Mouse (Mus musculus): ENCODE data around the gene Rbm46. TPM values are rescaled to one million over a fixed set of nuclear protein-coding genes. Genes with fewer than 3 reads are reported as not detected.
A peak's percentile ranks its signal among the peaks of the same experiment; 100 is the strongest.

Gene Rbm46
- total RNA-seq, 2 experiments from 2014 or later, result 1.6 to 1.8 TPM

DNA sequence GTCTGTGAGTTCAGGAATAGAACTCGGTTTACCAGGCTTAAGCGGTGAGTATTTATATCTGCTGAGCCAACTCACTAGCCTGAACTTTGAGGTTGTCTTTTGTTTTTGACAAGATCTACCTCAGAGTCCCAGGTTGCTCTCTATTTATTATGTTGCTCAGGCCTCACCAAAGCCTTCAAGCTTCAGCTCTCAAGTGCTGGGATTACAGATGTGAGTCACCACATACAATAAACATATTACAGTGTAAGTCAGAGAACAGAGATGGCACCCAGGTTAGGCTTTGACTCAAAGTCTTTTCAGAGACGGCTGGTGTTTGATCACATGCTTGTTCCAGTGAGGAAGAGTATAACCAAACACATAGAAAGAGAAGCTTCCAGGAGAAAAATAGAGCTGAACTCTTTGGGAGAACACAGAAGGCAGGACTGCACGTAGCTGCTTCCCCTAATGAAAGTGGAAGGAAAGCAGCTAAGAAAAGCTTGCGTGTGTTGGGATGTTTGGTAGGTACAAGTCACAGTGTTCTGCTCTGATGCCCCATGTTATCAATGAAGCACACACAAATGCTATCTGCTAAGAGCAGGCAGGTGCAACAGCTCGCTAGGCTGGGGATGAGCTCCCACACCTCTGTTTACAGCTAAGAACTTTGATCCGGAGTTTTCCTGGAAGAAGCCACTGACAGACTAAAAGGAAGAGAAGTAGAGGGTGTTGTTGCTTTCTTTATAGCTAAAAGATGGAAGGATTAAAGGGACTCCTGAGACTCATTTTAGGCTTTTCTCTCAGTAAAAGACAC, 65.8 kb downstream of the Rbm46 start:
- Histone ChIP-seq H3K27ac (no peak overlapping the region), H3K4me3 (no peak overlapping the region)
- DNase-seq (ENCODE audit: low spot score in 2 of 2), result no peak
- TF ChIP-seq CTCF (conservative IDR thresholded peaks at IDR 0.05), result no peak

- no peak overlapping the region for H3K4me3 ChIP-seq
- DNase-seq (ENCODE audit: low spot score in 2 of 2), result no peak
- TF ChIP-seq CTCF (conservative IDR thresholded peaks at IDR 0.05), result no peak
- no peak overlapping the region for H3K27ac ChIP-seq
Measured at GRCm38 (mm10) chr3:82809769-82810168, 66.5 kb downstream of the Rbm46 start.

- H3K4me3 ChIP-seq, result no peak overlapping the region
- no peak overlapping the region for H3K27ac ChIP-seq
- no peak for TF ChIP-seq CTCF (conservative IDR thresholded peaks at IDR 0.05)
- DNase-seq (ENCODE audit: low spot score in 2 of 2), result no peak
Measured at GRCm38 (mm10) chr3:82808323-82808911, 67.9 kb downstream of the Rbm46 start.

- TF ChIP-seq CTCF (conservative IDR thresholded peaks at IDR 0.05), result no peak
- no peak for DNase-seq (ENCODE audit: low spot score in 2 of 2)
- Histone ChIP-seq H3K4me3 (no peak overlapping the region), H3K27ac (no peak overlapping the region)
Measured at GRCm38 (mm10) chr3:82805291-82805690, 71.0 kb downstream of the Rbm46 start.

GRCm38 (mm10) chr3:82800470-82800843, 75.8 kb downstream of the Rbm46 start:
- TF ChIP-seq CTCF (conservative IDR thresholded peaks at IDR 0.05), result no peak
- no peak overlapping the region for H3K4me3 ChIP-seq
- 0 out of 2 replicates have a peak overlapping the region, but pooled peaks have one; percentile 18 for H3K27ac ChIP-seq
- DNase-seq (ENCODE audit: low spot score in 2 of 2), result no peak

GRCm38 (mm10) chr3:82799735-82800469, 76.4 kb downstream of the Rbm46 start:
- no peak for TF ChIP-seq CTCF (conservative IDR thresholded peaks at IDR 0.05)
- peak; percentile 11 to 17 for DNase-seq (ENCODE audit: low spot score in 2 of 2)
- Histone ChIP-seq H3K27ac (peak overlapping the region; percentile 18; the same call in 1 of the 2 replicates), H3K4me3 (no peak overlapping the region)

DNA sequence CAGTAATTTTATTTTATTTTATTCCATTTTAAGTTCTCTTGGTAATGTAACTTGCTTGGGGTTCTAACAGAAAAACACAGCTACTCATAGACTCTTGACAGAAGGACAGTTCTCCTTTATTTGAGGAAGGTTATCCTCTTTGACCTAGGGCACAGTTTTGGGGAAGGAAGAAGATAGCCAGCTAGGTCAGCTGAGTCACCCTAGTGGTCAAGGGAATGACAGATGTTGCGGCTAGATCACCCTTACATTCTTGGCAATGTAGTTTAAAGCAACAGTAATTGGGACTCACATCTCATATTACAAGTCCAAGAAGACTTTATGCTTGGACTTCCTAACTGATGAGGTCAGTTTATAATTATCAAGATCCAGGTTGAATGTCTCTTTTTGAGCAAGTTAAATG, 82.6 kb downstream of the Rbm46 start:
- no peak overlapping the region for H3K4me3 ChIP-seq
- no peak for TF ChIP-seq CTCF (conservative IDR thresholded peaks at IDR 0.05)
- no peak for DNase-seq (ENCODE audit: low spot score in 2 of 2)
- H3K27ac ChIP-seq, result no peak overlapping the region

- no peak for TF ChIP-seq CTCF (conservative IDR thresholded peaks at IDR 0.05)
- Histone ChIP-seq H3K4me3 (no peak overlapping the region), H3K27ac (no peak overlapping the region)
- DNase-seq (ENCODE audit: low spot score in 2 of 2), result no peak
Measured at GRCm38 (mm10) chr3:82791663-82792062, 84.6 kb downstream of the Rbm46 start.

Other genes starting within 250 kb of the Rbm46 start
- under 1 TPM in 1 of 2 experiments, not detected in 1; 0.08 TPM for gene Lrat, start 27.5 kb upstream of the Rbm46 start, total RNA-seq (2021)
- gene Fgg, start 131.2 kb upstream of the Rbm46 start, total RNA-seq (2021), result under 1 TPM; 0.20 to 0.27 TPM
- gene Fga, start 149.6 kb upstream of the Rbm46 start, total RNA-seq (2021), result not detected
- gene Fgb, start 173.4 kb upstream of the Rbm46 start, total RNA-seq (2021), result not detected
- gene Plrg1, start 179.0 kb upstream of the Rbm46 start, total RNA-seq (2021), result 10 to 100 TPM; 50.3 to 50.6 TPM